Mouse (Mus musculus) thymus, adult 2 months (tissue): ENCODE results near the gene Olfr1253. TPM values are rescaled to one million over a fixed set of nuclear protein-coding genes. Genes with fewer than 3 reads are reported as not detected.

Source experiments
- DNase-seq: peaks from one replicate; pipeline ENCODE4 v3.0.0; 2021
- H3K27ac ChIP-seq: fragments of 200-500 bp; 2 replicates; pipeline ENCODE4 v1.5.1; 2012; ENCODE audit warnings: low read length, control low read depth; ENCODE audit not compliant: control insufficient read depth, insufficient read depth
- H3K27me3 ChIP-seq: fragments of 200-500 bp; 2 replicates; pipeline ENCODE4 v1.6.1; 2012; ENCODE audit warnings: mild to moderate bottlenecking, low read length, moderate library complexity, mixed read lengths; ENCODE audit not compliant: control insufficient read depth, insufficient read depth
- H3K36me3 ChIP-seq: fragments of 200-500 bp; 2 replicates; pipeline ENCODE4 v1.6.1; 2012; ENCODE audit warnings: mild to moderate bottlenecking, low read length, moderate library complexity; ENCODE audit not compliant: control insufficient read depth, insufficient read depth
- H3K4me1 ChIP-seq: fragments of 200-500 bp; replicated peaks from 2 replicates; pipeline ENCODE4 v1.6.1; 2012; ENCODE audit warnings: low read length; ENCODE audit not compliant: control insufficient read depth, insufficient read depth
- H3K4me3 ChIP-seq: fragments of 200-500 bp; 2 replicates; pipeline ENCODE4 v1.5.1; 2012; ENCODE audit warnings: mild to moderate bottlenecking, low read length, control low read depth, moderate library complexity; ENCODE audit not compliant: control insufficient read depth, insufficient read depth
- CTCF ChIP-seq: fragments of 200-500 bp; IDR thresholded peaks from 2 replicates; pipeline ENCODE4 v1.5.1; 2012; ENCODE audit warnings: mild to moderate bottlenecking, control low read depth, low read length, moderate library complexity, borderline replicate concordance; ENCODE audit not compliant: control insufficient read depth, poor library complexity, insufficient read depth; ENCODE audit errors: extremely low read depth
- POLR2A ChIP-seq: fragments of 200-500 bp; IDR thresholded peaks from 2 replicates; pipeline ENCODE4 v1.6.1; 2012; ENCODE audit warnings: mild to moderate bottlenecking, low read length, control low read depth, moderate library complexity; ENCODE audit not compliant: control insufficient read depth, poor library complexity, insufficient read depth; ENCODE audit errors: extremely low read depth
- WGBS: fragments of 180-500 bp; shearing (Covaris S2); methylation state at CpG from one replicate; pipeline ENCODE4 v1.1.7; 2018; 5-methylcytosine and 5-hydroxymethylcytosine counted together
- polyA plus RNA-seq: library from polyadenylated mRNA; depleted of rRNA; stranded (reverse); fragments of >200 nt; gene quantifications from 2 replicates; pipeline ENCODE4 v1.2.3, GENCODE M21; 2012; rRNA removed

The Olfr1253 gene
- not detected in 2 replicates for polyA plus RNA-seq

- Histone ChIP-seq H3K4me1 (no peaks in the 10 kb centered on the region), H3K27me3 (no peaks in the 10 kb centered on the region), H3K36me3 (no peaks in the 10 kb centered on the region), H3K27ac (no peak within 1 kb of the TSS), H3K4me3 (no peak within 1 kb of the TSS)
- no peak for DNase-seq
- WGBS = 96% methylated on average over 1 of the region's 1 CpGs
- TF ChIP-seq POLR2A (no peak), CTCF (no peak)
Observed at GRCm38 (mm10) chr2:89756990-89757389, at the start of gene Olfr1253. Gene Olfr1253 (minus strand): TSS chr2:89757090.

- 96% methylated on average over 3 of the region's 3 CpGs for WGBS
- no peak for DNase-seq
- no peaks in the 10 kb centered on the region for H3K4me1 ChIP-seq
- no peaks in the 10 kb centered on the region for H3K27me3 ChIP-seq
- H3K27ac ChIP-seq = no peak overlapping the region
- H3K36me3 ChIP-seq = no peaks in the 10 kb centered on the region
- no peak overlapping the region for H3K4me3 ChIP-seq
- TF ChIP-seq CTCF (no peak), POLR2A (no peak)
Observed at GRCm38 (mm10) chr2:89799583-89799982, 42.7 kb upstream of the Olfr1253 start.

- no peaks in the 10 kb centered on the region for H3K4me1 ChIP-seq
- TF ChIP-seq POLR2A = no peak
- TF ChIP-seq CTCF = no peak
- H3K27ac ChIP-seq = no peak within 1 kb of the TSS
- no peaks in the 10 kb centered on the region for H3K36me3 ChIP-seq
- H3K27me3 ChIP-seq = no peaks in the 10 kb centered on the region
- DNase-seq = no peak
- no peak within 1 kb of the TSS for H3K4me3 ChIP-seq
Observed at GRCm38 (mm10) chr2:89793519-89793918, 36.6 kb upstream of the Olfr1253 start, which contains the start of gene Olfr1254. Gene Olfr1254 (minus strand): TSS chr2:89793619.

- Histone ChIP-seq H3K4me1 (no peaks in the 10 kb centered on the region), H3K36me3 (no peaks in the 10 kb centered on the region), H3K4me3 (no peak within 1 kb of the TSS), H3K27ac (no peak within 1 kb of the TSS), H3K27me3 (no peaks in the 10 kb centered on the region)
- no peak for DNase-seq
- 65% methylated on average over 1 of the region's 1 CpGs for WGBS
- TF ChIP-seq POLR2A (no peak), CTCF (no peak)
Observed at GRCm38 (mm10) chr2:89724912-89725311, 32.0 kb downstream of the Olfr1253 start, which contains the start of gene Olfr1252. Gene Olfr1252 (minus strand): TSS chr2:89725012.

Other genes with a start within 250 kb of the Olfr1253 start
- not detected in 2 replicates for gene Olfr1243, start 225.6 kb downstream of the Olfr1253 start, polyA plus RNA-seq
- not detected in 2 replicates for gene Olfr1245, start 178.6 kb downstream of the Olfr1253 start, polyA plus RNA-seq
- not detected in 2 replicates for gene Olfr1246, start 163.9 kb downstream of the Olfr1253 start, polyA plus RNA-seq
- gene Olfr1247, start 143.0 kb downstream of the Olfr1253 start, polyA plus RNA-seq = not detected in 2 replicates
- not detected in 2 replicates for gene Olfr1248, start 138.8 kb downstream of the Olfr1253 start, polyA plus RNA-seq
- not detected in 2 replicates for gene Olfr1249, start 122.1 kb downstream of the Olfr1253 start, polyA plus RNA-seq
- not detected in 2 replicates for gene Olfr1250, start 95.6 kb downstream of the Olfr1253 start, polyA plus RNA-seq
- gene Olfr1251, start 85.2 kb downstream of the Olfr1253 start, polyA plus RNA-seq = not detected in 2 replicates
- not detected in 2 replicates for gene Olfr1252, start 32.1 kb downstream of the Olfr1253 start, polyA plus RNA-seq
- gene Olfr1254, start 36.5 kb upstream of the Olfr1253 start, polyA plus RNA-seq = not detected in 2 replicates
- gene Olfr1255, start 55.0 kb upstream of the Olfr1253 start, polyA plus RNA-seq = not detected in 2 replicates
- not detected in 2 replicates for gene Olfr1256, start 84.5 kb upstream of the Olfr1253 start, polyA plus RNA-seq
- not detected in 2 replicates for gene Olfr48, start 91.1 kb upstream of the Olfr1253 start, polyA plus RNA-seq
- not detected in 2 replicates for gene Olfr1257, start 121.3 kb upstream of the Olfr1253 start, polyA plus RNA-seq
- gene Olfr1258, start 170.2 kb upstream of the Olfr1253 start, polyA plus RNA-seq = not detected in 2 replicates
- not detected in 2 replicates for gene Olfr1259, start 191.6 kb upstream of the Olfr1253 start, polyA plus RNA-seq
- not detected in 2 replicates for gene Olfr1260, start 217.2 kb upstream of the Olfr1253 start, polyA plus RNA-seq
- gene Olfr1261, start 234.1 kb upstream of the Olfr1253 start, polyA plus RNA-seq = not detected in 2 replicates
- not detected in 2 replicates for gene Olfr1262, start 243.1 kb upstream of the Olfr1253 start, polyA plus RNA-seq